Mouse (Mus musculus) A20 (cell line): ENCODE results near the gene Gpr139.

ENCODE experiments used
- DNase-seq: peaks from one replicate; pipeline ENCODE4 v3.0.0-alpha.2; 2011; ENCODE audit warnings: low read depth, low spot score

Gene Gpr139

GRCm38 (mm10) chr7:119184341-119185143 lies at the start of gene Gpr139:
TSS of gene Gpr139 (minus strand) at chr7:119184603.
- no peak for DNase-seq

GRCm38 (mm10) chr7:119230971-119231370 lies 46.6 kb upstream of the Gpr139 start:
- DNase-seq = no peak

- no peak for DNase-seq
These were observed 38.3 kb upstream of the Gpr139 start for GRCm38 (mm10) chr7:119222706-119223105.

GRCm38 (mm10) chr7:119219121-119219520 lies 34.7 kb upstream of the Gpr139 start:
- DNase-seq = no peak

GRCm38 (mm10) chr7:119207251-119207650 lies 22.8 kb upstream of the Gpr139 start:
- no peak for DNase-seq

- no peak for DNase-seq
These were observed 2.0 kb upstream of the Gpr139 start for GRCm38 (mm10) chr7:119186374-119186773.

GRCm38 (mm10) chr7:119185181-119185940 lies 958 bp upstream of the Gpr139 start:
- no peak for DNase-seq

GRCm38 (mm10) chr7:119181053-119181452 lies 3.4 kb downstream of the Gpr139 start:
- DNase-seq = no peak

- no peak for DNase-seq
These were observed 24.4 kb downstream of the Gpr139 start for GRCm38 (mm10) chr7:119160015-119160414.

GRCm38 (mm10) chr7:119111771-119112170 lies 72.6 kb downstream of the Gpr139 start:
- no peak for DNase-seq

GRCm38 (mm10) chr7:119105878-119106277 lies 78.5 kb downstream of the Gpr139 start:
- DNase-seq = no peak

GRCm38 (mm10) chr7:119096583-119096982 lies 87.8 kb downstream of the Gpr139 start:
- no peak for DNase-seq
